37 mouse cellular contexts compared by ENCODE assay signal in genomic region chrX:37916311-37916710, GRCm38 (mm10). TPM values are rescaled to one million over a fixed set of nuclear protein-coding genes. Genes with fewer than 3 reads are reported as not detected.
DNase-seq lines count a peak whose midpoint lies in the region; ATAC-seq and TF ChIP-seq lines count a peak whose summit lies in the region.
"Had no signal": no experiment of that assay in that cellular context is flagged by ENCODE, and none has a peak within 500 bp of the region (broad histone marks: within the 10 kb centered on the region; RNA-seq: fewer than 3 reads in every experiment).

No protein-coding gene starts in this region.

- no peak for ATAC-seq in heart, embryonic 12.5 days (ENCODE audit: insufficient number of reproducible peaks, low FRiP score)
- no peak for ATAC-seq in stomach, postnatal 0 days (ENCODE audit: low FRiP score, low TSS enrichment)
- ATAC-seq: forebrain, embryonic 16.5 days; inflammation-experienced regulatory T-cells, adult 6 months had no signal

- no peaks in the 10 kb centered on the region for H3K4me1 ChIP-seq in heart, adult 2 months (ENCODE audit: control insufficient read depth, insufficient read depth, low read length)
- H3K4me1 ChIP-seq in heart, embryonic 12.5 days (replicated peaks), result no peaks in the 10 kb centered on the region
- no peaks in the 10 kb centered on the region for H3K4me1 ChIP-seq in ES-Bruce4 (ENCODE audit: control insufficient read depth, insufficient read depth, low read length)
- H3K4me1 ChIP-seq in stomach, postnatal 0 days (replicated peaks; ENCODE audit: control insufficient read depth, insufficient read depth), result no peaks in the 10 kb centered on the region
- H3K4me1 ChIP-seq: embryonic facial prominence, embryonic 13.5 days; forebrain, embryonic 10.5 days; heart, embryonic 13.5 days; hindbrain, embryonic 10.5 days; hindbrain, embryonic 15.5 days; limb, embryonic 10.5 days; limb, embryonic 15.5 days; liver, embryonic 13.5 days had no signal

- no peak for DNase-seq in heart, adult 2 months
- DNase-seq in left cerebral cortex, adult 2 months (ENCODE audit: extremely low spot score in 1 of 2, low spot score in 2 of 2), result no peak
- DNase-seq in left cerebral cortex, postnatal 4 days, result no peak
- DNase-seq in stomach, postnatal 0 days (ENCODE audit: low spot score), result no peak
- DNase-seq in yolk sac, embryonic 10.5 days (ENCODE audit: low spot score), result no peak
- DNase-seq in right cerebral cortex, postnatal 4 days, result no peak
- DNase-seq: adrenal gland, postnatal 10 days; B cell, adult 2 months; cerebellum, adult 18-20 months; gastrocnemius, postnatal 25 days; heart, adult 18-20 months; kidney, adult 8-10 months; kidney, postnatal 10 days; liver, embryonic 13.5 days; lung, adult 18-20 months; lung, postnatal 10 days; midbrain, embryonic 14.5 days had no signal

- no peak overlapping the region for H3K27ac ChIP-seq in heart, adult 2 months
- no peak overlapping the region for H3K27ac ChIP-seq in heart, embryonic 12.5 days (ENCODE audit: poor library complexity, severe bottlenecking)
- H3K27ac ChIP-seq in left cerebral cortex, adult 2 months, result no peak overlapping the region
- no peak overlapping the region for H3K27ac ChIP-seq in ES-Bruce4 (ENCODE audit: insufficient read depth, low read length)
- no peak overlapping the region for H3K27ac ChIP-seq in stomach, postnatal 0 days (replicated peaks)
- H3K27ac ChIP-seq: embryonic facial prominence, embryonic 13.5 days; forebrain, embryonic 10.5 days; heart, embryonic 13.5 days; hindbrain, embryonic 10.5 days; hindbrain, embryonic 15.5 days; limb, embryonic 10.5 days; limb, embryonic 15.5 days; liver, embryonic 13.5 days had no signal

- no peaks in the 10 kb centered on the region for H3K79me2 ChIP-seq in heart, adult 2 months (replicated peaks; ENCODE audit: control insufficient read depth, insufficient read depth, low read length)

- H3K4me2 ChIP-seq in heart, embryonic 12.5 days, result no peak overlapping the region
- H3K4me2 ChIP-seq in stomach, postnatal 0 days (replicated peaks; ENCODE audit: low read depth), result no peak overlapping the region
- H3K4me2 ChIP-seq: embryonic facial prominence, embryonic 13.5 days; heart, embryonic 13.5 days; hindbrain, embryonic 15.5 days; limb, embryonic 15.5 days; liver, embryonic 13.5 days had no signal

- TF ChIP-seq EP300 in heart, adult 2 months (IDR thresholded peaks at IDR 0.05; ENCODE audit: insufficient read depth, low read depth, low read length), result no peak
- TF ChIP-seq EP300 in ES-Bruce4 (IDR thresholded peaks at IDR 0.05; ENCODE audit: insufficient read depth, low read depth, low read length), result no peak
- no peak for TF ChIP-seq EP300 in stomach, postnatal 0 days (optimal IDR thresholded peaks at IDR 0.05)

- 70% methylated on average over 4 of the region's 4 CpGs for WGBS in heart, adult 2 months
- WGBS in heart, embryonic 12.5 days, result 48% methylated on average over 4 of the region's 4 CpGs
- 73% methylated on average over 4 of the region's 4 CpGs for WGBS in stomach, postnatal 0 days

- H3K27me3 ChIP-seq in heart, adult 2 months (ENCODE audit: control insufficient read depth, insufficient read depth, low read length), result no peaks in the 10 kb centered on the region
- H3K27me3 ChIP-seq in heart, embryonic 12.5 days (replicated peaks), result no peaks in the 10 kb centered on the region
- H3K27me3 ChIP-seq in ES-Bruce4 (ENCODE audit: control insufficient read depth, insufficient read depth, low read length, poor library complexity, severe bottlenecking), result no peaks in the 10 kb centered on the region
- H3K27me3 ChIP-seq in stomach, postnatal 0 days (ENCODE audit: control insufficient read depth, insufficient read depth, low read length), result no peaks in the 10 kb centered on the region
- H3K27me3 ChIP-seq: embryonic facial prominence, embryonic 13.5 days; heart, embryonic 13.5 days; hindbrain, embryonic 15.5 days; limb, embryonic 15.5 days; liver, embryonic 13.5 days had no signal

- TF ChIP-seq CTCF in heart, adult 2 months (IDR thresholded peaks at IDR 0.05), result peak; percentile 40
- TF ChIP-seq CTCF in left cerebral cortex, adult 2 months (IDR thresholded peaks at IDR 0.05), result peak; percentile 23
- TF ChIP-seq CTCF in ES-Bruce4 (IDR thresholded peaks at IDR 0.05; ENCODE audit: low read depth, low read length), result peak; percentile 40
- peak; percentile 31; the same call in 1 of the 2 replicates for TF ChIP-seq CTCF in stomach, postnatal 0 days (IDR thresholded peaks at IDR 0.05; ENCODE audit: low read depth)

- no peaks in the 10 kb centered on the region for H3K36me3 ChIP-seq in heart, adult 2 months (ENCODE audit: control insufficient read depth, insufficient read depth, low read length)
- H3K36me3 ChIP-seq in heart, embryonic 12.5 days, result no peaks in the 10 kb centered on the region
- H3K36me3 ChIP-seq in ES-Bruce4 (ENCODE audit: control insufficient read depth, insufficient read depth, low read length, poor library complexity, severe bottlenecking), result no peaks in the 10 kb centered on the region
- no peaks in the 10 kb centered on the region for H3K36me3 ChIP-seq in stomach, postnatal 0 days (ENCODE audit: control insufficient read depth, insufficient read depth, low read length)
- H3K36me3 ChIP-seq: embryonic facial prominence, embryonic 13.5 days; forebrain, embryonic 10.5 days; heart, embryonic 13.5 days; hindbrain, embryonic 10.5 days; hindbrain, embryonic 15.5 days; limb, embryonic 10.5 days; limb, embryonic 15.5 days; liver, embryonic 13.5 days had no signal

- TF ChIP-seq POLR2A in heart, adult 2 months (IDR thresholded peaks at IDR 0.05; ENCODE audit: insufficient read depth, low read depth, low read length), result no peak
- no peak for TF ChIP-seq POLR2A in ES-Bruce4 (IDR thresholded peaks at IDR 0.05; ENCODE audit: insufficient read depth, low read length)

- H3K4me3 ChIP-seq in heart, adult 2 months, result no peak overlapping the region
- no peak overlapping the region for H3K4me3 ChIP-seq in heart, embryonic 12.5 days
- no peak overlapping the region for H3K4me3 ChIP-seq in left cerebral cortex, adult 2 months
- no peak overlapping the region for H3K4me3 ChIP-seq in ES-Bruce4 (ENCODE audit: low read depth, low read length)
- H3K4me3 ChIP-seq in stomach, postnatal 0 days (ENCODE audit: low read depth, low read length), result no peak overlapping the region
- H3K4me3 ChIP-seq: embryonic facial prominence, embryonic 13.5 days; forebrain, embryonic 10.5 days; heart, embryonic 13.5 days; hindbrain, embryonic 10.5 days; hindbrain, embryonic 15.5 days; limb, embryonic 10.5 days; limb, embryonic 15.5 days; liver, embryonic 13.5 days had no signal

- H3K9me3 ChIP-seq in heart, embryonic 12.5 days (replicated peaks), result no peaks in the 10 kb centered on the region
- no peaks in the 10 kb centered on the region for H3K9me3 ChIP-seq in ES-Bruce4 (replicated peaks; ENCODE audit: control insufficient read depth, insufficient read depth, low read length, poor library complexity, severe bottlenecking)
- no peaks in the 10 kb centered on the region for H3K9me3 ChIP-seq in stomach, postnatal 0 days (ENCODE audit: control insufficient read depth, low read length)
- H3K9me3 ChIP-seq: embryonic facial prominence, embryonic 13.5 days; forebrain, embryonic 10.5 days; heart, embryonic 13.5 days; hindbrain, embryonic 10.5 days; hindbrain, embryonic 15.5 days; limb, embryonic 10.5 days; limb, embryonic 15.5 days; liver, embryonic 13.5 days had no signal

- H3K9ac ChIP-seq in heart, adult 2 months (ENCODE audit: low read depth, low read length), result no peak overlapping the region
- no peak overlapping the region for H3K9ac ChIP-seq in heart, embryonic 12.5 days
- H3K9ac ChIP-seq in ES-Bruce4 (ENCODE audit: low read depth, poor library complexity, severe bottlenecking), result no peak overlapping the region
- H3K9ac ChIP-seq in stomach, postnatal 0 days (ENCODE audit: low read length), result no peak overlapping the region
- H3K9ac ChIP-seq: embryonic facial prominence, embryonic 13.5 days; heart, embryonic 13.5 days; hindbrain, embryonic 15.5 days; limb, embryonic 15.5 days; liver, embryonic 13.5 days had no signal

- intact Hi-C loops in heart, adult 2 months (cut with DNase I), result no loop called here
- intact Hi-C loops in left cerebral cortex, adult 2 months (cut with DNase I), result no loop called here
- intact Hi-C loops in left cerebral cortex, postnatal 4 days (cut with DNase I), result no loop called here

RNA-seq across cellular contexts. Expression of gene Rhox9, which starts 14.7 kb away (rescaled TPM):
- total RNA-seq in heart, adult 2 months (2021), result not detected
- not detected in 2 replicates for polyA plus RNA-seq in heart, adult 2 months (2012; rRNA removed)
- not detected in 2 replicates for polyA plus RNA-seq in heart, embryonic 12.5 days (2016; fragmentation: Nextera tagmentation; extraction: Ambion mirVana)
- total RNA-seq in left cerebral cortex, adult 2 months (2021), result not detected
- total RNA-seq in left cerebral cortex, postnatal 4 days (2021), result not detected
- polyA plus RNA-seq in ES-Bruce4 (2011; ENCODE audit: insufficient read depth, insufficient read length, low read depth, missing spikeins), result 19.2 and 19.5 TPM in 2 replicates
- polyA plus RNA-seq in stomach, postnatal 0 days (2015; fragmentation: Nextera tagmentation; extraction: Ambion mirVana), result not detected in 2 replicates
- total RNA-seq: adrenal gland, postnatal 10 days; common myeloid progenitor, adult 5-6 weeks; gastrocnemius, postnatal 25 days; heart, adult 18-20 months; heart, postnatal 14 days; layer of hippocampus, adult 8-10 months; layer of hippocampus, postnatal 25 days; monocyte, adult 5-6 weeks had no signal
- polyA plus RNA-seq: embryonic facial prominence, embryonic 13.5 days; forebrain, embryonic 10.5 days; forebrain, embryonic 16.5 days; heart, embryonic 13.5 days; hindbrain, embryonic 10.5 days; hindbrain, embryonic 15.5 days; inflammation-experienced regulatory T-cells, adult 6 months; limb, embryonic 10.5 days; limb, embryonic 15.5 days; liver, embryonic 13.5 days; midbrain, embryonic 14.5 days; neural tube, embryonic 14.5 days; small intestine, adult 2 months; stomach, embryonic 14.5 days; urinary bladder, adult 2 months had no signal

RNA-seq across cellular contexts. Expression of gene Rhox7b, which starts 19.3 kb away (rescaled TPM):
- total RNA-seq in heart, adult 2 months (2021), result not detected
- polyA plus RNA-seq in heart, adult 2 months (2012; rRNA removed), result not detected in 2 replicates
- not detected in 2 replicates for polyA plus RNA-seq in heart, embryonic 12.5 days (2016; fragmentation: Nextera tagmentation; extraction: Ambion mirVana)
- total RNA-seq in left cerebral cortex, adult 2 months (2021), result not detected
- not detected for total RNA-seq in left cerebral cortex, postnatal 4 days (2021)
- not detected in 2 replicates for polyA plus RNA-seq in ES-Bruce4 (2011; ENCODE audit: insufficient read depth, insufficient read length, low read depth, missing spikeins)
- polyA plus RNA-seq in stomach, postnatal 0 days (2015; fragmentation: Nextera tagmentation; extraction: Ambion mirVana), result not detected in 2 replicates
- total RNA-seq: adrenal gland, postnatal 10 days; common myeloid progenitor, adult 5-6 weeks; gastrocnemius, postnatal 25 days; heart, adult 18-20 months; heart, postnatal 14 days; layer of hippocampus, adult 8-10 months; layer of hippocampus, postnatal 25 days; monocyte, adult 5-6 weeks had no signal
- polyA plus RNA-seq: embryonic facial prominence, embryonic 13.5 days; forebrain, embryonic 10.5 days; forebrain, embryonic 16.5 days; heart, embryonic 13.5 days; hindbrain, embryonic 10.5 days; hindbrain, embryonic 15.5 days; inflammation-experienced regulatory T-cells, adult 6 months; limb, embryonic 10.5 days; limb, embryonic 15.5 days; liver, embryonic 13.5 days; midbrain, embryonic 14.5 days; neural tube, embryonic 14.5 days; small intestine, adult 2 months; stomach, embryonic 14.5 days had no signal

RNA-seq across cellular contexts. Expression of gene Rhox8, which starts 37.6 kb away (rescaled TPM):
- not detected for total RNA-seq in heart, adult 2 months (2021)
- polyA plus RNA-seq in heart, adult 2 months (2012; rRNA removed), result not detected in 2 replicates
- polyA plus RNA-seq in heart, embryonic 12.5 days (2016; fragmentation: Nextera tagmentation; extraction: Ambion mirVana), result not detected in 2 replicates
- total RNA-seq in left cerebral cortex, adult 2 months (2021), result not detected
- not detected for total RNA-seq in left cerebral cortex, postnatal 4 days (2021)
- not detected in 2 replicates for polyA plus RNA-seq in ES-Bruce4 (2011; ENCODE audit: insufficient read depth, insufficient read length, low read depth, missing spikeins)
- polyA plus RNA-seq in stomach, postnatal 0 days (2015; fragmentation: Nextera tagmentation; extraction: Ambion mirVana), result 0.11 TPM in 1 of 2 replicates, not detected in the other
- total RNA-seq: adrenal gland, postnatal 10 days; common myeloid progenitor, adult 5-6 weeks; gastrocnemius, postnatal 25 days; heart, adult 18-20 months; heart, postnatal 14 days; layer of hippocampus, adult 8-10 months; layer of hippocampus, postnatal 25 days; monocyte, adult 5-6 weeks had no signal
- polyA plus RNA-seq: embryonic facial prominence, embryonic 13.5 days; forebrain, embryonic 10.5 days; forebrain, embryonic 16.5 days; heart, embryonic 13.5 days; hindbrain, embryonic 10.5 days; hindbrain, embryonic 15.5 days; limb, embryonic 10.5 days; limb, embryonic 15.5 days; liver, embryonic 13.5 days; midbrain, embryonic 14.5 days; neural tube, embryonic 14.5 days; small intestine, adult 2 months; stomach, embryonic 14.5 days; urinary bladder, adult 2 months had no signal

Comparison
In these comparisons a context has a peak if more than half of its experiments do, and no peak if none do; other contexts are left out.
1. RNA of gene Rhox9, which starts 14.7 kb away (polyA plus RNA-seq): 19.2 to 19.5 TPM in ES-Bruce4; not detected in heart, adult 2 months, not detected in heart, embryonic 12.5 days and not detected in stomach, postnatal 0 days; every median in the first group is over 10 times any median in the second.
2. Peak in every context shown above with its lines, with median percentiles within 50 percentile points of each other: CTCF ChIP-seq.